Mouse (Mus musculus) ovary, adult 18-20 months (tissue): ENCODE measurements around the gene Pkd1.

Experiments
- DNase-seq: peaks from one replicate; pipeline ENCODE4 v3.0.0; 2022; ENCODE audit warnings: low spot score, mixed read lengths

The Pkd1 gene

GRCm38 (mm10) chr17:24644875-24645721, 95.5 kb downstream of the Pkd1 start:
- DNase-seq, result no peak

- no peak for DNase-seq
These were observed 96.3 kb downstream of the Pkd1 start for GRCm38 (mm10) chr17:24645916-24646315.
